Mouse (Mus musculus) embryo, embryonic 11 days (tissue): ENCODE data around the gene Ntrk3.
A peak's percentile ranks its signal among the peaks of the same experiment; 100 is the strongest.

Experiments used
- DNase-seq: peaks from one replicate; pipeline ENCODE4 v3.0.0-alpha.2; 2015

The Ntrk3 gene

GRCm38 (mm10) chr7:78433617-78434144 is 304.1 kb downstream of the Ntrk3 start:
- peak; percentile 3 for DNase-seq

DNA sequence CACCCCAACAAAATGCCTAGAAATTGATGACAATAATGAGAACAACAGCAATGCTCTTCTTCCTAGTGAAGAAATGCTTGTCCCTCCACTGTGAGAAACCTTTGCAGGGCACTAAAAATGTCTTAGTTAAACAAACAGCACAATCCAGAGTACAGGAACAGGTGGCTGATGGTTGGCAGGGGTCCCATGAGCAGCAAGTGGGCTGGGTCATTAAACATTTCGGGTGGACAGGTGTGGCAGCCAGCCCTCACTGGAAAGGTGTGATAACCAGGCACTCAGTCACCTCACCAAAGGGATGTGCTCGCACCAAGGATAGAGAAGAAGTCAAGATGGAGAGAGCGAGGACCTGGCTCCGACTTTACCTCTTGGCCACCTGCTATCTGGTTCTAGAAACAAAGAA is 306.2 kb downstream of the Ntrk3 start:
- no peak for DNase-seq

- DNase-seq: no peak
Observed at GRCm38 (mm10) chr7:78412172-78412571, 325.6 kb downstream of the Ntrk3 start.

- no peak for DNase-seq
Observed at GRCm38 (mm10) chr7:78409970-78410369, 327.8 kb downstream of the Ntrk3 start.

DNA sequence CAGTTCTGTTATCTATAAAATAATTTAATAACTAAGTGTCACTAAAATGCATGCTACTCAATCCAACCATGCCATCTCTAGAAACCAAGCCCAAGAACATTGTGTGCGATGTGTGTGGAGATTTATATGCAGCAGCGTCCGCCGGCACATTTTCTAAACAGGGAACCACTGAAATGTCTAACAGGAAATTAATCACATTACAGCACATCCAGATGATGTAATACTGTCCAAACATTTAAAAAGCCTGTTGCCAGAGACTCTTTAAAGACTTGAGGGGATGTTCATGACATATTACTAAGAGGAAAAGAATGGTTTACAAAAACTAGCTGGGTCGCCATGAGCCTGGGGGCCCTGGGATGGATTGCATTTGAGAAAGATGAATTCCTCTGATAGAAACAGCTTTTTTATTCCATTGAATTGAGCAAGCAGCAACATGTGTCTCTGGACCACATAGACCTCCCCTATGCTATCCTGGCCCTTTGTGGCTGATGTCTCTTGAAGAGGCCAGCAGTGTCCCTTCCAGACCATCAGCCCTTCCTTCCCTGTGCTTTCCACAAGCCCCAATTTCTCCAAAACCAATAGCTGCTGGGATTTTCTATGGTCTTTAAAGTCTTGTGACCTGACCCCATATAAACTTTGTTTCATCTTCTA is 331.0 kb downstream of the Ntrk3 start:
- no peak for DNase-seq

- no peak for DNase-seq
Observed at GRCm38 (mm10) chr7:78404481-78404880, 333.3 kb downstream of the Ntrk3 start.

- DNase-seq: no peak
Observed at GRCm38 (mm10) chr7:78402495-78402894, 335.3 kb downstream of the Ntrk3 start.

DNA sequence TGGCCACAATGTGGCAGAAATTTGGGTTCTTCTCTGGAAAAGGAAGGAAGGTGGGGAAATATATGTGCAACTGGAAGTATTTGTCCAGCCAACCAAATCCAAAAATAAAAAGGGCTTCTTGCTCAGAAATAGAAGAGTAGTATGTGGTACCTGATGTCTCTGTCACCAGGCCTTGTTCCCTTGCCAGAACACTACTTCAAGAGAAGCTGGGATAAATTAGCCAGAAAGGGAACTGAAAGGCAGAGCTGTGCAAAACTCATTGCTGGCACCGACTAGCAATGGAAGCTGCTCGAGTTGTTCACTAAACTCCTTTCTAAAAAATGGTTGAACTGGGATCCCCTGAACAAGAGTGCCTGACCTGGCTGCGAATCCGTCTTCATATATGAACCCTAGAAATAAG is 337.6 kb downstream of the Ntrk3 start:
- DNase-seq: no peak

DNA sequence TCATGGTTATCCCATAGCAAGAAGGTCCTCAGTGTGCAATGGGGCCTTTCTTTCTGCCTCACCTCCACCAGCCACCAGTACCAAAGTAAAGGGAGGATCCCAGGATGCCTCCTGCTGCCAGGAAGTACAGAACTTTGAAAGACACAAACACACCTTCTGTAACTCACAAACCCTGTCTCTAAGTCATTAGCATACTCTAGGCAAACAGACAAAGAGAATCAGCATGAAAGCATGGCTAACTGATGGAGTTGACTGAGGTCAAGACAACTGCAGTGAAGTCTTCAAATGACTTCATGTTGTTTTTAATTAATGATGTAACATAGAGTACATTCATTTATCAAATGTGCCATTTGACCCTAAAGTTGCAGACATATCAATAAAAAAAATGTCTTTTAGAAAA is 339.4 kb downstream of the Ntrk3 start:
- DNase-seq: no peak

- no peak for DNase-seq
Observed at GRCm38 (mm10) chr7:78397215-78397614, 340.6 kb downstream of the Ntrk3 start.

DNA sequence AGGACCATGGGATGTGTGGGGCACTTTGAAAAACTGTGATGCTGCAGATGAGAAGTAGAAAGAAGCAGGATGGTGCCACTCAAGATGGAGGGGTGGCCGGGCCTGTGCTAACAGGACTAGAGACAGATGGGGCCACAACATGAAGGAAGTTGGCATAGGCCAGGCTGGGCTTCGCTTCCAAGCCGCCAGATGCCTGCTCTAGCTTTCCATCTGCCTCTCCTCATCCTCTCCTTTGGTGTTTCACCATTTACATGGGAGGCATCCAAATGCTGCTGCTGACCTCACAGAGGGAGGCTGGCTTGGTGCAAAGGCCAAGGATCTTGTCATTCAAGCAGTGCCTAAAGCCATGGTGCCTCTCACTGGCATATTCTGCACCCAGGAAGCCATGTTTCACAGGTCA is 347.8 kb downstream of the Ntrk3 start:
- no peak for DNase-seq

DNA sequence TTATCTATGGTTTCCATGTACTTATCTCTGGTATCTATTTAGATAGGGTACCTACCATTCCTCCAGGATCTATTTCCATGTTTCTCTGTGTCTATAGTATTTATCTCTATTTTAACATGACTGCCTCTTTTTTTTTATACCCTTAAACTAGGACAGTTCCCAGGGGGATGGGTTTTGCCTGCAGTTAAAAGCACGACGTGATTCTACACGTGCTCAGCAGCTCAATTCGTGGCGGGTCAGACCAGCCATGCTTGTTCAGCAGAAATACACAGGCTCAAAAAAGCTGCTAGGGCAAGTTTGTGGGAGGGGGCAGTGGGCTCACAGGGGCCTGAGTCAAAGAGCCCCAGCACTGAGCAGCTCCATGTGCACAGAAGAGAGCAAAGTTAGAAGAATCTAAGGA is 349.7 kb downstream of the Ntrk3 start:
- no peak for DNase-seq

GRCm38 (mm10) chr7:78385971-78386370 is 351.8 kb downstream of the Ntrk3 start:
- no peak for DNase-seq

- DNase-seq: no peak
Observed at GRCm38 (mm10) chr7:78384111-78384510, 353.7 kb downstream of the Ntrk3 start.

DNA sequence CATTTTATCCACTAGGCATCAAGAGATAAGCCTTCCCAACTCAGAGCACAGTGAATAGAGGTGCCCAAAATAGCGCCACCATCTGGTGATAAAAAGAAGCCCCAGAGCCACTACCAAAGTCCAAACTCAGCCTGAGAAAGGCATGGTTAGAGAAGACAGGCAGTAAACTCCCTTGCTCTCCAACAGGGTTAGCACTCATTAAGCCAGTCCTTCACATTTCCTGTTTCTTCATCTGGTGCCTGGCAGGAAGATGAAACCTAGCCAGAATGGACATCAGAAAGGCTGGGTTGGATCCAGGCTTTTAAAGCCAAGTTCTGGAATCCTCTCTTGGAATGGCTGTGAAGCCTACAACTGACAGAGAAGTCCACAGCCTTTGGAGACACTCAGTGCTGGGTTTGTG is 355.7 kb downstream of the Ntrk3 start:
- DNase-seq: no peak

DNA sequence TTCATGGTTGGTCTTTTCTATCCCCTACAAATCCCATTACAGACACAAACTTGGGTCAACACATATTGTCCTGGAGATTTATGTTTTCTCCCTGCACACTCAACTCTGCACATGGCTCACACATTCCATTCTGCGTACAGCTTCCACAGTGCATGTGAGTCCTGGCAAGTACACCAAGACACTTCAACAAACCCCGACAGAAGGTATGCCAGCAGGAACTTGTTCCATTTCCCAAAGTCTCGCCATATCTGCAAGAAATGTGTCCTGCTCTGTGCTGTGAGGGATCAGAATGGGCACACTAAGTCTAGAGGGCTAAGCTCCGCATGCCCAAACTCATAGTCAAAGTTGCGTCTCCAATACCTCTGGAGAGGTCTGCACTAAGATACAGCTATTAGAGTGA is 358.0 kb downstream of the Ntrk3 start:
- DNase-seq: no peak

DNA sequence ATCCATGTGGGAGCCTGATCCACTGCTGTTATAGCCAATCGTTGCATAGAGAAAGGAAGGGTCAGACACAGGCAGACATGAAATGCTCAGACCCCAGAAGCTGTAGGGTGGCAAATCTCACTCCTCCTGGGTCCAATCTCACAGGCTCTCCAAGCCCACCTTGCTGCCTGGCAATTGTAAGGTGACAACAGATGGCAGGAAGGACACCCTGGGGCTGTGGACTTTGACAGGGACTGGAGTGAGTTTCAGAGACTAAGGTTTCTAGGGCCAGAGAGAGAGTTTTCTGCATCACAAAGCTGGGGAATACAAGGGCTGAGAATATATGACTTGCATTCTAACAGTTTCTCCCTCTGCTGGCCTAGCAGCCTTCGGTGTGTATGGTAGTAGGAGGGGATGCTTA is 359.5 kb downstream of the Ntrk3 start:
- DNase-seq: no peak

GRCm38 (mm10) chr7:78376875-78377274 is 360.9 kb downstream of the Ntrk3 start:
- DNase-seq: no peak

GRCm38 (mm10) chr7:78361341-78362309 is 376.2 kb downstream of the Ntrk3 start:
- no peak for DNase-seq

GRCm38 (mm10) chr7:78347464-78347863 is 390.3 kb downstream of the Ntrk3 start:
- DNase-seq: no peak

DNA sequence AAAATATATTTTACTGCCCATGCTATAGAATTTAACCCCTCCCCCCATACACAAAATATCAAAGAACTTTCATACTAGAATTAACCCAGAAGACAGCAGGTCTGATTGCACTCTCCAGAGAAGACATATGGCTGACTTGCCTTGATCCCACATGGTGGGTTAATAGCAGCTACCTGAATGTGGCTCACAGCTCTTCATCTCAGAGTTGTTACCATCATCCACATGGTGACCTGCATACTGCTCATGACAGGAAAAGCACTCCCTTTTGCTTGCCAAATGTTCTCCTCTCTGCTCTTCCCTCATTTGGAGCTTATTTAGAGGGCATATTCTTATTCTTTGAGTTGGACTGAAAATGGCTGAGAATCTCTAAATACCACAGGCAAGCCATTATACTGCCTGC is 404.4 kb downstream of the Ntrk3 start:
- no peak for DNase-seq

DNA sequence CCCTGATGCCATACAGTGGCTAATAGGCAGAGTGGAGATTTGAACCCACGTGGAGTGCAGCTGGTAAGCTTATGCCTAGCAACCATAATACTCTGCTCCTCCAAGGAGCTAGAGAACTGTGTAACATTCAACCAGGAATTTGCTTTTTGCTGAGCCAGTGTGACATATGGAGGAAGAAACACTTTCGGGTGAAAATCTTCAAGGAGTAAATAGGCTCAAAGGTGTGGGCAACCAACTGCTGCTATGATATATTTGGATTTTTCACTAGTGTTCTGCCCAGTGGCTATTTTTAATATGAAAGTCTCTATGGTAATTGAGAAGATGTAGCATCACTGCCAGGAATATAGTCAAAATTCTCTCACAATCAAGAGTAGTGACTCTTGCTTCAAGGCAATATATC is 409.5 kb downstream of the Ntrk3 start:
- DNase-seq: no peak

DNA sequence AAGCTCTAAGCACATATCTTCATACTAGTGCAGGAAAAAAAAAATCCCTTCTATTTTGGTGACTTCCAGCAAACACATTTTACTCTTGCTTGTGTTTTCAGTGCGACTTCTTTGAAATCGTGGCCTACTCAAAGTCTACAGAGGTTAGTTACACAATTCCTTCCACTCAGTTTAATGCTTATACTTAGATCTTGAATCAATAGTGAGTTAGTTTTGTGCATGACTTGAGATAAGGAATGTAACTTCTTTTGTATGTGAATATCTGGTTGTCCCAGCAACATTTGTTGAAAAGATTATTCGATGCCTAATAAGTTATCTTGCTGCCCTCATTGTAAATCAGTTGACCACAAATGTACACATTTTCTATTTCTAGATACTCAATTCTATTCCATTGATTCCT is 411.6 kb downstream of the Ntrk3 start:
- no peak for DNase-seq

- no peak for DNase-seq
Observed at GRCm38 (mm10) chr7:78318640-78319039, 419.2 kb downstream of the Ntrk3 start.
